Mouse (Mus musculus) liver, postnatal 0 days (tissue): ENCODE measurements at regions not wholly inside any gene's neighbourhood (a gene's known extent, or its start where the extent isn't known, plus 50 kb on each side); places are given as distances from the start of the nearest gene placed in this dataset.

ENCODE experiments used
- CTCF ChIP-seq: sonication (generic); IDR thresholded peaks from 2 replicates; pipeline ENCODE4 v1.5.1; 2016; ENCODE audit warnings: antibody characterized with exemption, low read depth
- EP300 ChIP-seq: IDR thresholded peaks from 2 replicates; pipeline ENCODE4 v1.6.1; 2016; ENCODE audit warnings: antibody characterized with exemption, low read depth, mild to moderate bottlenecking

GRCm38 (mm10) chr15:21836110-21836509, 712.7 kb upstream of the Cdh18 start:
- TF ChIP-seq CTCF (no peak), EP300 (no peak)
